Mouse (Mus musculus) hindbrain, embryonic 12.5 days (tissue): Measurements from ENCODE around the gene Crlf2. TPM values are rescaled to one million over a fixed set of nuclear protein-coding genes. Genes with fewer than 3 reads are reported as not detected.

Source experiments
- polyA plus RNA-seq: library from polyadenylated mRNA; unstranded; fragments of >200 nt; fragmentation: Nextera tagmentation; extraction: Ambion mirVana; gene quantifications from 2 replicates; pipeline ENCODE4 v1.2.1, GENCODE M21; 2016

Crlf2 gene
- polyA plus RNA-seq, 1 experiment from 2014 or later = 9.0 TPM

Other genes starting within 250 kb of the Crlf2 start
- gene Vmn2r16, start 228.8 kb downstream of the Crlf2 start, polyA plus RNA-seq = not detected in 2 replicates
- not detected in 2 replicates for gene Vmn2r17, start 139.3 kb downstream of the Crlf2 start, polyA plus RNA-seq
- gene 5430403G16Rik, start 132.0 kb upstream of the Crlf2 start, polyA plus RNA-seq = 2.1 and 2.4 TPM in 2 replicates
- 5.1 and 6.0 TPM in 2 replicates for gene 4930522L14Rik, start 192.9 kb upstream of the Crlf2 start, polyA plus RNA-seq